Mouse (Mus musculus): ENCODE data around the gene Scfd2. TPM values are rescaled to one million over a fixed set of nuclear protein-coding genes. Genes with fewer than 3 reads are reported as not detected.

The Scfd2 gene
- polyA plus RNA-seq, 1 experiment from 2014 or later = 3.7 TPM

GRCm38 (mm10) chr5:74205509-74205908 lies 326.1 kb downstream of the Scfd2 start:
- 62% methylated on average over 8 of the region's 8 CpGs for WGBS (ENCODE audit: missing documents)
- no peak overlapping the region for H3K27ac ChIP-seq
- no peak overlapping the region for H3K4me3 ChIP-seq (ENCODE audit: inconsistent target)
- no peaks in the 10 kb centered on the region for H3K79me2 ChIP-seq (ENCODE audit: inconsistent target)
- H3K36me3 ChIP-seq (ENCODE audit: inconsistent target) = no peaks in the 10 kb centered on the region

DNA sequence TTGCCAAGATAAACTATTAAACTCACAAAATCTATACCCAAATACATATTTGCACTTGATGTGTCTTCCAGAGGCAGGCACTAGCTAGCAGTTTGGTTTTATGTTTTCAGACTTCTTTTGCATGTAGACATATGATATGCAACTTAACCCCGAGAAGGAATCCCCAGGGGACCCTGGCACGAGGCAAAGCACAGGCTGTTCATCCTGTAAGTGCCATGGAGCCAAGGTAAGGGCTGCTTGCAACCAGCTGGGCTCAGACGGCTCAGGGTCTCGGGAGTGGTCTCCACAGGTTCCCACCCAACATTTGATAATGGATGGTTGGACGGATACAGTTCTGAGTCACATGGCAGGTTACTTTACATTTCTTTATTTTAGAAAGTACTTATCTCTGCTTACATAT lies 327.1 kb downstream of the Scfd2 start:
- H3K27ac ChIP-seq = no peak overlapping the region
- no peak overlapping the region for H3K4me3 ChIP-seq (ENCODE audit: inconsistent target)
- H3K79me2 ChIP-seq (ENCODE audit: inconsistent target) = no peaks in the 10 kb centered on the region
- no peaks in the 10 kb centered on the region for H3K36me3 ChIP-seq (ENCODE audit: inconsistent target)
- 94% methylated on average over 5 of the region's 5 CpGs for WGBS (ENCODE audit: missing documents)

DNA sequence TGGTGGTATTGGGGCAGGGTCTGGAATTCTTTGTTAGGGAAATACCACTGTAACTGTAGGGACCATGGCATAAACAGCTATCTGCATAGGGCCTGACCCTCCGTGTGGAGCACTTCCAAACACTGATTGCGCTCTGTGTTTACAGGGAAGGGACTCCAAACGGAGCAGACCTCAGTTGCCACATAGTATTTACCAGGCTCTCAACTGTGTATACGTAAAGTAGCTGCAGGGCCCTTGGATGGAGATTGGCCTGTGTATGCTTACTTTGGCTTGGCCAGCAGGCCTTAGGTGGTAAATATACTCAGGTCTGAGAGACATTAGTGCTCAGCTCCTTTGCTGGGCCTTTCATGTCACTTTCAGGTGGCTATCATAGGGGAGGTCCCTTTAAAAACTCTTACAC lies 329.0 kb downstream of the Scfd2 start:
- no peak overlapping the region for H3K27ac ChIP-seq
- H3K36me3 ChIP-seq (ENCODE audit: inconsistent target) = no peaks in the 10 kb centered on the region
- no peak overlapping the region for H3K4me3 ChIP-seq (ENCODE audit: inconsistent target)
- H3K79me2 ChIP-seq (ENCODE audit: inconsistent target) = no peaks in the 10 kb centered on the region
- WGBS (ENCODE audit: missing documents) = 97% methylated on average over 4 of the region's 4 CpGs

- Histone ChIP-seq H3K36me3 (ENCODE audit: inconsistent target) (no peaks in the 10 kb centered on the region), H3K4me3 (ENCODE audit: inconsistent target) (no peak overlapping the region)
- WGBS (ENCODE audit: missing documents) = 88% methylated on average over 10 of the region's 10 CpGs
These were observed 329.8 kb downstream of the Scfd2 start for GRCm38 (mm10) chr5:74201570-74202357.

DNA sequence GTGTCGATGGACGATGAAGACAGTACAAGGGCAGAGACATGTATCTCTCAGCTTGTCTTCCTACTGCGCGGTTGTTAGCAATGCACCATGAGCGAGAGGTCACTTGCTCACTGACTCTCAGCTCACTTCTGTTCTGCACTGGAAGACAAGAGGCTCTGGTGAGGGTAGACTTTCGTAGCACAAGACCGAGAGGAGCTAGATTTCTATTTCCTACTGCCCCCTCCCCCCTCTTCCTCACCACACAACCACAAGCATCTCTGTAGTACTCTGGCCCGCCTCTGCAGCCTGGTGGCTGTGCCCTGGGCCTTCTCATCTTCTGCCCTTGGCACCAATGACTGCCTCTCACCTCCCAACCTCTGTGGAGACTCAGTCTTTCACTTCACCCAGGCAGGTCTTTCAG lies 331.1 kb downstream of the Scfd2 start:
- Histone ChIP-seq H3K27ac (no peak overlapping the region), H3K36me3 (ENCODE audit: inconsistent target) (no peaks in the 10 kb centered on the region), H3K4me3 (ENCODE audit: inconsistent target) (no peak overlapping the region), H3K79me2 (ENCODE audit: inconsistent target) (no peaks in the 10 kb centered on the region)
- 63% methylated on average over 8 of the region's 8 CpGs for WGBS (ENCODE audit: missing documents)

More at GRCm38 (mm10) chr5:74201570-74202357, 329.8 kb downstream of the Scfd2 start:
- H3K79me2 ChIP-seq (ENCODE audit: inconsistent target) = no peaks in the 10 kb centered on the region
- H3K27ac ChIP-seq = no peak overlapping the region

GRCm38 (mm10) chr5:74199793-74200192 lies 331.8 kb downstream of the Scfd2 start:
- WGBS (ENCODE audit: missing documents) = 91% methylated on average over 13 of the region's 13 CpGs
- no peak overlapping the region for H3K27ac ChIP-seq
- H3K79me2 ChIP-seq (ENCODE audit: inconsistent target) = no peaks in the 10 kb centered on the region
- no peaks in the 10 kb centered on the region for H3K36me3 ChIP-seq (ENCODE audit: inconsistent target)
- H3K4me3 ChIP-seq (ENCODE audit: inconsistent target) = no peak overlapping the region

- Histone ChIP-seq H3K27ac (no peak overlapping the region), H3K79me2 (ENCODE audit: inconsistent target) (no peaks in the 10 kb centered on the region), H3K4me3 (ENCODE audit: inconsistent target) (no peak overlapping the region), H3K36me3 (ENCODE audit: inconsistent target) (no peaks in the 10 kb centered on the region)
- WGBS (ENCODE audit: missing documents) = 80% methylated on average over 11 of the region's 11 CpGs
These were observed 333.1 kb downstream of the Scfd2 start for GRCm38 (mm10) chr5:74198446-74198845.

- 76% methylated on average over 22 of the region's 22 CpGs for WGBS (ENCODE audit: missing documents)
- no peak overlapping the region for H3K4me3 ChIP-seq (ENCODE audit: inconsistent target)
- H3K36me3 ChIP-seq (ENCODE audit: inconsistent target) = no peaks in the 10 kb centered on the region
- H3K79me2 ChIP-seq (ENCODE audit: inconsistent target) = no peaks in the 10 kb centered on the region
- no peak overlapping the region for H3K27ac ChIP-seq
These were observed 333.8 kb downstream of the Scfd2 start for GRCm38 (mm10) chr5:74197541-74198330.

GRCm38 (mm10) chr5:74196307-74196618 lies 335.3 kb downstream of the Scfd2 start:
- Histone ChIP-seq H3K27ac (no peak overlapping the region), H3K4me3 (ENCODE audit: inconsistent target) (no peak overlapping the region), H3K79me2 (ENCODE audit: inconsistent target) (no peaks in the 10 kb centered on the region), H3K36me3 (ENCODE audit: inconsistent target) (no peaks in the 10 kb centered on the region)
- 22% methylated on average over 3 of the region's 4 CpGs for WGBS (ENCODE audit: missing documents)

DNA sequence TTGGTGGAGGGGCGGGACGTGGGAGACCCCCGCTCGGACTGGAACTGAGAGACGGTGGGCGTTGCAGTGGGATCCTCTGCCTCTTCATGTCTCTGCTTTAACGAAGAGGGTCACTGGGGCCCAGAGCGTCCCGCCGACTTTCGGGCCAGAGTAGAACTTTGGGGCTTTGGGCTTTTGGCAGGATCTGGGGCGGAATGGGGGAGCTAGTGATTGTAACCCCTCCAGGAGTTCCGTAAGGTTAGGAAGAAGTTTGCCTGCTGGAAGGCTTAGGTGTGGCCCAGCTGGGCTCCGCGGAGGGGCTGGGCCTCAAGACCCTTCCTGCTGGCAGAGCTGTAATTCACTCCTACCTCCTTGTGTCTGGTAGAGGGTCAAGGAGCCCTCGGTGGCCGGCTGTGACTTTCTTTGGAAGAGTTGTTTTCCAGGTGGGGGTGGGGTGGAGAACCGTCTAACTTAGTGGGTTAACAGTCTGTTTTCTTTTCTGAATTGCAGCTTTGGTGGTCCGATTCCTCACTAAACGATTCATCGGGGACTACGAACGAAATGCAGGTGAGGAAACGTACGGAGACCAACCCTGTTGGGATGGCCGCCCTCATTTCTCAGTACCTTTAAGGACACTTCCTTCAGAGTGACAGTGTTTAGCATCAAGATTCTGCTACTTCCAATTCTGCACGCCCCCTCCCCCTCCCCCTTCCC lies 335.8 kb downstream of the Scfd2 start:
- no peaks in the 10 kb centered on the region for H3K79me2 ChIP-seq (ENCODE audit: inconsistent target)
- no peak overlapping the region for H3K27ac ChIP-seq
- H3K36me3 ChIP-seq (ENCODE audit: inconsistent target) = no peaks in the 10 kb centered on the region
- 22% methylated on average over 26 of the region's 27 CpGs for WGBS (ENCODE audit: missing documents)
- H3K4me3 ChIP-seq (ENCODE audit: inconsistent target) = no peak overlapping the region

DNA sequence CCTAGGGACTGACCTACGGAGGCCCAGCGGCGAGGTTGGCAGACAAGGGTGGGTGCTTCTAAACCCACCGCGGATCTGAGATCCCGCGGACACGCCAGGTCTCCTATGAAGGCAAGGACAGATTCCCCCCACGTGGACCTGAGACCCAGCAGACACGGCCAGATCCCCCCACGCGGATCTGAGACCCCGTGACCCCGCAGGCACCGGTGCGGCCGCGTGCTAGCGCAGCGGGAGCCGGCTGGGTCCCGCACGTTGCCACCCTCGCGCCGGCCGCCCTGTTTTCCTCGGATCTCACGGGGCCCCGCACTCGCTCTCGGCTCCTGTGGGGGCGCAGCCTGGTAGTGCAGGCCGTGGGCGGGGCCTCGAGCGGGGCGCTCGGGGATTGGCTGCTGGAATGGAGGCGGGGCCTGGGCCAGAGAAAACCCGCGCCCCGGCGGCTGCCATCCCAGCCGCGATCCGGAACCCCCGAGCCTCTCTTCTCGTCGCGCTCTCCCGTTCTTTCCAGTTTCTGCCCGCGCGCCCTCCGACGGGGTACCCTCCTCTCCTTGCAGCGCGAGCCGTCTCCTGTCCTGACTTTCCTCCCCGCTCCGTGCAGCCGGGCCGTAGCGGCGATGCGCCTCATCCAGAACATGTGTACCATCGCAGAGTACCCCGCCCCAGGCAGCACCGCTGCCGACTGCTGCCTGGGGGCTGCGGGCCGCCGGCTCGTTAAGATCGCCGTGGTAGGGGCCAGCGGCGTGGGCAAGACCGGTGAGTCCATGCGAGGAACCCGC lies 336.5 kb downstream of the Scfd2 start, which contains the start of gene Rasl11b:
TSS of gene Rasl11b (plus strand) at position 446 of the 773 bp plus-strand sequence.
- no peak within 1 kb of the TSS for H3K27ac ChIP-seq
- WGBS (ENCODE audit: missing documents) = 1% methylated on average over 82 of the region's 82 CpGs

GRCm38 (mm10) chr5:74194027-74194840 lies 337.3 kb downstream of the Scfd2 start:
- Histone ChIP-seq H3K36me3 (ENCODE audit: inconsistent target) (no peaks in the 10 kb centered on the region), H3K4me3 (ENCODE audit: inconsistent target) (no peak overlapping the region), H3K79me2 (ENCODE audit: inconsistent target) (no peaks in the 10 kb centered on the region), H3K27ac (no peak overlapping the region)
- 43% methylated on average over 16 of the region's 16 CpGs for WGBS (ENCODE audit: missing documents)

More for the DNA sequence above, 336.5 kb downstream of the Scfd2 start, which contains the start of gene Rasl11b:
- no peak within 1 kb of the TSS for H3K4me3 ChIP-seq (ENCODE audit: inconsistent target)
- H3K79me2 ChIP-seq (ENCODE audit: inconsistent target) = no peaks in the 10 kb centered on the region
- no peaks in the 10 kb centered on the region for H3K36me3 ChIP-seq (ENCODE audit: inconsistent target)

- WGBS (ENCODE audit: missing documents) = 75% methylated on average over 7 of the region's 7 CpGs
These were observed 337.9 kb downstream of the Scfd2 start for GRCm38 (mm10) chr5:74193626-74194025.

More at GRCm38 (mm10) chr5:74193626-74194025, 337.9 kb downstream of the Scfd2 start:
- Histone ChIP-seq H3K79me2 (ENCODE audit: inconsistent target) (no peaks in the 10 kb centered on the region), H3K4me3 (ENCODE audit: inconsistent target) (no peak overlapping the region), H3K36me3 (ENCODE audit: inconsistent target) (no peaks in the 10 kb centered on the region), H3K27ac (no peak overlapping the region)

Measured in macrophage (primary cell).